Mouse (Mus musculus) heart, postnatal 14 days (tissue): ENCODE measurements around the gene Crygn. TPM values are rescaled to one million over a fixed set of nuclear protein-coding genes. Genes with fewer than 3 reads are reported as not detected.

Experiments used
- DNase-seq, 2 experiments: peaks; one replicate each; pipeline ENCODE4 v3.0.0; 2021 to 2022
- intact Hi-C: fragments of 180-260 bp; cut with DNase I; formaldehyde crosslinking; loops from one replicate; pipeline ENCODE4 v1.15.1; 2025
- total RNA-seq, 2 experiments: library from RNA; stranded (reverse); gene quantifications; 2 replicates each; pipeline ENCODE4 v1.2.3; 2021

The Crygn gene
- total RNA-seq, 2 experiments from 2014 or later: 2.8 TPM; not detected in 1

- DNase-seq: no peak
- intact Hi-C loops: no loop called here
Observed at GRCm38 (mm10) chr5:24719852-24720251, 38.0 kb downstream of the Crygn start.

GRCm38 (mm10) chr5:24718076-24718475 lies 39.7 kb downstream of the Crygn start:
- no peak for DNase-seq
- intact Hi-C loops: no loop called here

GRCm38 (mm10) chr5:24713987-24714386 lies 43.8 kb downstream of the Crygn start:
- intact Hi-C loops: no loop called here
- no peak for DNase-seq

- intact Hi-C loops: no loop called here
- peak in 1 of 2 experiments; percentile 32 for DNase-seq
Observed at GRCm38 (mm10) chr5:24713199-24713598, 44.6 kb downstream of the Crygn start.

- intact Hi-C loops: no loop called here
- no peak for DNase-seq
Observed at GRCm38 (mm10) chr5:24711615-24712014, 46.2 kb downstream of the Crygn start.

- intact Hi-C loops: loop anchor here (5.0 kb wide), 1 partner anchor 37 kb away; no protein-coding TSS in a partner anchor
- DNase-seq: peak; percentile 66 to 77
Observed at GRCm38 (mm10) chr5:24709962-24710361, 47.8 kb downstream of the Crygn start.

GRCm38 (mm10) chr5:24704615-24705014 lies 53.2 kb downstream of the Crygn start:
- no peak for DNase-seq
- intact Hi-C loops: loop anchor here (5.0 kb wide), 1 partner anchor 43 kb away; no protein-coding TSS in a partner anchor

- DNase-seq: peak in 1 of 2 experiments; percentile 43
- intact Hi-C loops: no loop called here
Observed at GRCm38 (mm10) chr5:24701271-24701670, 56.5 kb downstream of the Crygn start.

Other genes starting within 250 kb of the Crygn start
- gene Gbx1, start 230.8 kb downstream of the Crygn start, total RNA-seq: not detected
- 10 to 100 TPM; 70.2 to 72.5 TPM for gene Asb10, start 217.0 kb downstream of the Crygn start, total RNA-seq
- gene 4931409K22Rik, start 201.2 kb downstream of the Crygn start, total RNA-seq: not detected
- 10 to 100 TPM; 44.0 to 45.7 TPM for gene Abcf2, start 180.5 kb downstream of the Crygn start, total RNA-seq
- gene Chpf2, start 171.3 kb downstream of the Crygn start, total RNA-seq: 10 to 100 TPM; 12.4 to 14.3 TPM
- gene Smarcd3, start 133.6 kb downstream of the Crygn start, total RNA-seq: 10 to 100 TPM; 59.2 to 60.7 TPM
- gene Nub1, start 72.5 kb downstream of the Crygn start, total RNA-seq: 10 to 100 TPM; 28.5 to 31.1 TPM
- 1 to 10 TPM in 1 of 2 experiments, under 1 TPM in 1; 0.78 to 1.0 TPM for gene Wdr86, start 27.3 kb downstream of the Crygn start, total RNA-seq
- gene Rheb, start 84.6 kb upstream of the Crygn start, total RNA-seq: 10 to 100 TPM; 71.6 to 78.1 TPM